Mouse (Mus musculus): ENCODE measurements at regions not wholly inside any gene's neighbourhood (a gene's known extent, or its start where the extent isn't known, plus 50 kb on each side); places are given as distances from the start of the nearest gene placed in this dataset.

DNA sequence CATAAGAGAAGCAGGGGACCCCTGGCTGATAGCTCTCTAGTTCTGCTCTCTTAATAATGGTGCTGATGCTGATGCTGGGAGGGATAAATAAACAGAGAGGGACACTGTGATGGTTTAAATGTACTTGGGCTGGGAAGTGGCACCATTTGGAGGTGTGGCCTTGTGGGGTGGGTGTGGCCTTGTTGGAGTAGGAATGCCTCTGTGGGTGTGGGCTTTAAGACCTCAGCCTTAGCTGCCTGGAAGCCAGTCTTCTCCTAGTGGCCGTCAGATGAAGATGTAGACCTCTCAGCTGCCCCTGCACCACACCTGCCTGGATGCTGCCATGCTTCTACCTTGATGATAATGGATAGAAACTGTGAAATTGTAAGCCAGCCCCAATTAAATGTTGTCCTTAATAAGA, 765.0 kb upstream of the Car8 start:
- 88% methylated on average over 1 of the region's 1 CpGs for WGBS
- ATAC-seq (ENCODE audit: insufficient read depth, low FRiP score, low TSS enrichment) (no peak), DNase-seq (ENCODE audit: low spot score) (no peak)
- Histone ChIP-seq H3K4me2 (ENCODE audit: low read depth) (no peak overlapping the region), H3K27me3 (ENCODE audit: control insufficient read depth, insufficient read depth, low read length) (no peaks in the 10 kb centered on the region), H3K27ac (ENCODE audit: low read depth, low read length) (no peak overlapping the region), H3K9ac (ENCODE audit: low read length) (no peak overlapping the region), H3K36me3 (ENCODE audit: control insufficient read depth, insufficient read depth, low read length) (no peaks in the 10 kb centered on the region), H3K9me3 (ENCODE audit: control insufficient read depth, low read length) (no peaks in the 10 kb centered on the region), H3K4me1 (ENCODE audit: control insufficient read depth, insufficient read depth, low read length) (peaks cover 10% of the 10 kb centered on the region; the same call in 1 of the 2 replicates), H3K4me3 (ENCODE audit: low read depth, low read length) (no peak overlapping the region)

DNA sequence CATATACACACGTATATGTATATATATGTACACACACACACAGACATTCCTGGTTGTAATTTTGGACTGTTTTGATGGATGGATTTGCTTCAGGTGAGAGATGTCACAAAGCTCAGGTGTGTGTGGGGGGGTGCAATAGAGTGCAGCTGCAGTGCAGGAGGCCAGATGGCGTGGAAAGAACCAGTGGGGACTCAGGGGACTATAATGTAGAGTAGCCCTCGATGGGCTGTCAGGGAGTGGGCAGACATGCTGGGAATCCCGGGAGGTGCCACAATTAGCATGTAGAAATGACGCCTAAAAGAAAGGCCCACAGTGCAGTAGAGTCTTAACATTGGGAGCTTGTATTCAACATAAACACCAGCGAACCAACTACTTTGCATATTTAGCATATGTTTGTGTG, 763.5 kb upstream of the Car8 start:
- no peak overlapping the region for H3K27ac ChIP-seq (ENCODE audit: low read depth, low read length)
- no peak overlapping the region for H3K4me2 ChIP-seq (ENCODE audit: low read depth)
- ATAC-seq (ENCODE audit: insufficient read depth, low FRiP score, low TSS enrichment): no peak

DNA sequence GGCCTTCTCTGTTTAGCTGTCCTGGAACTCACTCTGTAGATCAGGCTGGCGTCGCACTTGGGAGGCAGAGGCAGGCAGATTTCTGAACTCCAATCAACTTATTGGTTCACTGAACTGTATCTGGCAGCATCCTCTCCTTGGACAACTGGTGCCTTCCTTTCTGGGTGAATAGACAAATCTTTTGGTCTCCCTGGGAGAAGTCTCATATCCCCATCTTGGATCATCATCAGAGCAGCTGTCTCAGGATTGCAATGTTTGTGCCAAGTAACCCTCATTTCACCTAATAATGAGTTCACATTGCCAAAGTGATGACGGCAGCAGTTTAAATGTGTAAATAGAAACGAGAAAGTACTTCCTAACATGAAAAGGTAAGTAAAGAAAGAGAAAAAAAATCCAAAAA, 759.8 kb upstream of the Car8 start:
- H3K4me2 ChIP-seq (ENCODE audit: low read depth): no peak overlapping the region

More for the DNA sequence above, 763.5 kb upstream of the Car8 start:
- WGBS: 66% methylated on average over 6 of the region's 6 CpGs
- H3K4me1 ChIP-seq (ENCODE audit: control insufficient read depth, insufficient read depth, low read length): peaks cover 10% of the 10 kb centered on the region; the same call in 1 of the 2 replicates
- H3K36me3 ChIP-seq (ENCODE audit: control insufficient read depth, insufficient read depth, low read length): no peaks in the 10 kb centered on the region
- DNase-seq (ENCODE audit: low spot score): no peak
- no peaks in the 10 kb centered on the region for H3K27me3 ChIP-seq (ENCODE audit: control insufficient read depth, insufficient read depth, low read length)
- H3K4me3 ChIP-seq (ENCODE audit: low read depth, low read length): no peak overlapping the region
- no peaks in the 10 kb centered on the region for H3K9me3 ChIP-seq (ENCODE audit: control insufficient read depth, low read length)
- H3K9ac ChIP-seq (ENCODE audit: low read length): no peak overlapping the region

DNA sequence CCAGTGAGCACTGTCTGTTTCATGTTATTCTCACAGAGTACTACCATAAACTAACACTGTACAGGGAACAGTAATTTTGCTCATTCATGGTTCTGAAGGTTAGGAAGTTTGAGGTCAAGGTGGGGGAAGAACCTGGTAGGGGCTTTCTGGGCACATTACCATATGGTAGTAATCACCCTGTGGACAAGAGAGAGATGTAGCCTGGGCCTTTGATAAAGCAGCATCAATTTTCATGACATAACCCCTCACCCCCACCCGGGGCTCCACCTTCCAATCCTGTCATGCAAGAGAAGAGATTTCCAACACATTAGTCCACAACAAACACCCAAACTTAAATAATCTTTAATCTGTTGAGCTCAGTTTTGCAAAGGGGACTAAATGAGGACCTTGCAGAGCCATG, 753.3 kb upstream of the Car8 start:
- Histone ChIP-seq H3K36me3 (ENCODE audit: control insufficient read depth, insufficient read depth, low read length) (no peaks in the 10 kb centered on the region), H3K9me3 (ENCODE audit: control insufficient read depth, low read length) (no peaks in the 10 kb centered on the region), H3K4me3 (ENCODE audit: low read depth, low read length) (no peak overlapping the region), H3K27ac (ENCODE audit: low read depth, low read length) (no peak overlapping the region), H3K4me2 (ENCODE audit: low read depth) (no peak overlapping the region), H3K27me3 (ENCODE audit: control insufficient read depth, insufficient read depth, low read length) (no peaks in the 10 kb centered on the region), H3K4me1 (ENCODE audit: control insufficient read depth, insufficient read depth, low read length) (peaks cover 19% of the 10 kb centered on the region), H3K9ac (ENCODE audit: low read length) (no peak overlapping the region)
- DNase-seq (ENCODE audit: low spot score): no peak
- no peak for ATAC-seq (ENCODE audit: insufficient read depth, low FRiP score, low TSS enrichment)
- 78% methylated on average over 1 of the region's 1 CpGs for WGBS

More for the DNA sequence above, 759.8 kb upstream of the Car8 start:
- Histone ChIP-seq H3K27ac (ENCODE audit: low read depth, low read length) (no peak overlapping the region), H3K4me3 (ENCODE audit: low read depth, low read length) (no peak overlapping the region), H3K9me3 (ENCODE audit: control insufficient read depth, low read length) (no peaks in the 10 kb centered on the region), H3K9ac (ENCODE audit: low read length) (no peak overlapping the region), H3K4me1 (ENCODE audit: control insufficient read depth, insufficient read depth, low read length) (0 out of 2 replicates have a peak, but pooled peaks cover 5% of the 10 kb centered on the region), H3K27me3 (ENCODE audit: control insufficient read depth, insufficient read depth, low read length) (no peaks in the 10 kb centered on the region), H3K36me3 (ENCODE audit: control insufficient read depth, insufficient read depth, low read length) (no peaks in the 10 kb centered on the region)
- WGBS: 94% methylated on average over 4 of the region's 4 CpGs
- ATAC-seq (ENCODE audit: insufficient read depth, low FRiP score, low TSS enrichment) (no peak), DNase-seq (ENCODE audit: low spot score) (no peak)

DNA sequence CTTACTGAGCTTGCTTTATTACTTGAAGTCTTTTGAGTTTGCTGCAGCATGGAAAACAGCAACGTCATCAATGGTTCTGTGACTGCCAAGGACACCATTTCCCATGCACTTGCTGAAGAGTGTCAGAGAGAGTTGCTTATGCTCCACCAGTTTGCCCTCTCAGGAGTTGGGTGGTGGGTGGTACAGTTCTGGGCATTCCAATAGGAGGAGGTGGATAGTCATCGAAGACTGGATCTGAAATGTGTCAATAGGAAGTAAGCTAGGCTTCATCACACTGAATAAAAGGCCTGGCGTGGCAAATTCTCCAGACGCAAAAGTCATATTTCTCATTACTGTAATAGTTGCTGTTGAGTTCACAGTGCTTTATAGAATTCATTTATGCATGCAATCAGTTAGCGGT, 751.7 kb upstream of the Car8 start:
- H3K4me2 ChIP-seq (ENCODE audit: low read depth): no peak overlapping the region
- 84% methylated on average over 5 of the region's 5 CpGs for WGBS
- H3K4me1 ChIP-seq (ENCODE audit: control insufficient read depth, insufficient read depth, low read length): peaks cover 28% of the 10 kb centered on the region
- no peaks in the 10 kb centered on the region for H3K9me3 ChIP-seq (ENCODE audit: control insufficient read depth, low read length)
- no peak overlapping the region for H3K9ac ChIP-seq (ENCODE audit: low read length)
- no peak overlapping the region for H3K27ac ChIP-seq (ENCODE audit: low read depth, low read length)
- H3K27me3 ChIP-seq (ENCODE audit: control insufficient read depth, insufficient read depth, low read length): no peaks in the 10 kb centered on the region
- H3K36me3 ChIP-seq (ENCODE audit: control insufficient read depth, insufficient read depth, low read length): no peaks in the 10 kb centered on the region
- H3K4me3 ChIP-seq (ENCODE audit: low read depth, low read length): no peak overlapping the region
- DNase-seq (ENCODE audit: low spot score) (no peak), ATAC-seq (ENCODE audit: insufficient read depth, low FRiP score, low TSS enrichment) (no peak)

DNA sequence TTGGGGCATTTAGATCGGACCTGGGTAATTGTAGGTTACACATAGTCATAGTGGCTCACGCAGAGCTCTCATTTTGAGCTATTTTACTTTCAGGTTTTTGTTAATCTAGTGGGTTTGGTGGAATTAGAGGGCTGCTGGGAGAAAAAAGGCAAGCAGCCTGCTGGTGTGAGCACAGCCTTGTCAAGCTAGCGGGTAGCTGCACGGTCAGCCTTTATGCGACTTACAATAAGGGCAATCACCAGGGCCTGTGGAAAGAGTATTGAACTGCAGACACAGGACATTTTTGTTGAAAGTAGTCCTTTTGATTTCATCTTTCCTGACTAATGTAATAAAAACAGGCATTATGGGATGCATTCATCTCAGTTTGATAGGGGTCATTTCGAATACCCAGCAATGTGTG, 750.8 kb upstream of the Car8 start:
- Histone ChIP-seq H3K9ac (ENCODE audit: low read length) (no peak overlapping the region), H3K4me2 (ENCODE audit: low read depth) (no peak overlapping the region), H3K4me3 (ENCODE audit: low read depth, low read length) (no peak overlapping the region), H3K27me3 (ENCODE audit: control insufficient read depth, insufficient read depth, low read length) (no peaks in the 10 kb centered on the region), H3K36me3 (ENCODE audit: control insufficient read depth, insufficient read depth, low read length) (no peaks in the 10 kb centered on the region), H3K9me3 (ENCODE audit: control insufficient read depth, low read length) (no peaks in the 10 kb centered on the region), H3K4me1 (ENCODE audit: control insufficient read depth, insufficient read depth, low read length) (peaks cover 28% of the 10 kb centered on the region), H3K27ac (ENCODE audit: low read depth, low read length) (no peak overlapping the region)
- DNase-seq (ENCODE audit: low spot score): no peak
- ATAC-seq (ENCODE audit: insufficient read depth, low FRiP score, low TSS enrichment): no peak
- WGBS: 67% methylated on average over 6 of the region's 6 CpGs

DNA sequence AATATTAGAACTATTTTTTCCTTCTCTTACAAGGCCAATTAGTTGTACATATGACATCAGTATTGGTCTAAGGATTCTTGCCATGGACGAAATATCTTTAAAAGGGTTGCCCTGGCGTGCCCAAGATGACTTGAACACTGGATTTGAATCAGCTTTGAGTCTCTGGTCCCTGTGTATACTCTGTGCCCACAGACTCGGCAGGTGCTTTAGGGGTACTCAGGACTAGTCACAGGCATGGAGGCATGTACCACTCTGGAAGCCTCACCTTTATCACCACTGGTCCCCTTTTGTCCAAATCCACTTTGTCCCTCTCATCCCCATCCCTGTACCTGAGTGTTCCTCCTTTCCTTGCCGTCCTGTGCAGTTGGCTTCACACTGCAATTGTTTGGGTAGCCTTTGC, 750.3 kb upstream of the Car8 start:
- Histone ChIP-seq H3K4me2 (ENCODE audit: low read depth) (no peak overlapping the region), H3K36me3 (ENCODE audit: control insufficient read depth, insufficient read depth, low read length) (no peaks in the 10 kb centered on the region), H3K9ac (ENCODE audit: low read length) (no peak overlapping the region), H3K9me3 (ENCODE audit: control insufficient read depth, low read length) (no peaks in the 10 kb centered on the region), H3K27ac (ENCODE audit: low read depth, low read length) (no peak overlapping the region), H3K4me1 (ENCODE audit: control insufficient read depth, insufficient read depth, low read length) (peaks cover 28% of the 10 kb centered on the region), H3K4me3 (ENCODE audit: low read depth, low read length) (no peak overlapping the region), H3K27me3 (ENCODE audit: control insufficient read depth, insufficient read depth, low read length) (no peaks in the 10 kb centered on the region)
- no peak for ATAC-seq (ENCODE audit: insufficient read depth, low FRiP score, low TSS enrichment)
- WGBS: 84% methylated on average over 4 of the region's 4 CpGs
- DNase-seq (ENCODE audit: low spot score): no peak

DNA sequence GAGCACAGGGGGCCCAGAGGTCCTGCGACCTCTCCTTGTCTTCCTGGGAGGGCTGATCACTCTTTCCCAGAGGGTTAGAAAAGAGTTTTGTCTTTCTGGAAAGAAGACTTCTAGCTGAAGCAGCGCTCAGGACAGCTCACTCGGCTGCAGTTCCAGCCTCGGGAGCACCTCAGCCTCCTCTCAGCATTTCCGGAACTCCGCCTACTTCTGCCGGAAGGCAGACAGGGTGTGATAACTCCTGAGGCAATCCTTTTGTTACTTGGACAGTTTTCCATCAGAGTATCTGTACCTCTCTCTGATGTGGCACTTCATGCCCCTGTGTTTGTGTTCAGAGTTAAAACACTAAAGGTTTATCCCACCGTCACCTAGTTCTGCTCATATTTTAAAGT, 749.5 kb upstream of the Car8 start:
- Histone ChIP-seq H3K27me3 (ENCODE audit: control insufficient read depth, insufficient read depth, low read length) (no peaks in the 10 kb centered on the region), H3K36me3 (ENCODE audit: control insufficient read depth, insufficient read depth, low read length) (no peaks in the 10 kb centered on the region), H3K4me2 (ENCODE audit: low read depth) (no peak overlapping the region), H3K9ac (ENCODE audit: low read length) (no peak overlapping the region), H3K27ac (ENCODE audit: low read depth, low read length) (no peak overlapping the region), H3K4me3 (ENCODE audit: low read depth, low read length) (no peak overlapping the region), H3K9me3 (ENCODE audit: control insufficient read depth, low read length) (no peaks in the 10 kb centered on the region), H3K4me1 (ENCODE audit: control insufficient read depth, insufficient read depth, low read length) (peaks cover 28% of the 10 kb centered on the region)
- 41% methylated on average over 8 of the region's 8 CpGs for WGBS
- no peak for DNase-seq (ENCODE audit: low spot score)
- no peak for ATAC-seq (ENCODE audit: insufficient read depth, low FRiP score, low TSS enrichment)

DNA sequence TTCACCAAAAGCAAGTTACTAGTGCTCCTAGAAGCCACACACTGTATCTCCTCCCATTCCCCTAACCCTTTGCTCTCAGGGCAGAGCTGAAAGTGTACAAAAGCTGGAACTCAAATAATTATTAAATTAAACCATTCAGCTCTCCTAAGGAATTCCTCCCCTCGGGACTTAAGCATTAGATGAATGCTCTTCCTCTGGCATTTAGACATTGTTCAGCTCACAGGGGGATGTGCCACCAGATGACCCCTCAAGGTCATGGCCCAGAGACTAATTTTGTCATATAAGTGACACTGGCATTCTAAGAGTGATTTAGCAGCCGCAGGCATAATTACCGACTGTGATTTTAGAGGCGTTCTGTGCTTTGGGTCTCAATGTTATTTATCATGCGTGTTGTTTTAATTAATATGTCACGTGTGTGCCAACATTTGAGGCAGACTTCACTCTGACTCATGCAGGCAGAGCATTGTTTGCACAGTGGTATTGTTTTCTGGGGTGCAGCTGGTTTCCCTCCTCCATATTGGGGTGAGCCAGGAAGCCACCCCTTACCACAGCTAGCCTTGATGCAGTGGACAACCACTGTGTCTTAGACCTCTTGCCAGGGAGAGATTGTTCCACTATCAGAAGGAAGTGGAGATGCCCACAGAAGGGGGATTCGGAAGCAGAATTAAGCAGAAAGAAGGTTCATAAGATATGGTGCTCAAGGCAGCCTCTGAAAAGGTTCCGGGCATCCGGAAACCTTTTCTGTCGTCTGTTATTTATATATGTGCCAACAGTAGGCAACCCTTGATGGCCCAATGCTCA, 748.9 kb upstream of the Car8 start:
- H3K27ac ChIP-seq (ENCODE audit: low read depth, low read length): no peak overlapping the region
- H3K36me3 ChIP-seq (ENCODE audit: control insufficient read depth, insufficient read depth, low read length): no peaks in the 10 kb centered on the region
- H3K9ac ChIP-seq (ENCODE audit: low read length): no peak overlapping the region
- no peak overlapping the region for H3K4me2 ChIP-seq (ENCODE audit: low read depth)
- H3K9me3 ChIP-seq (ENCODE audit: control insufficient read depth, low read length): no peaks in the 10 kb centered on the region
- ATAC-seq (ENCODE audit: insufficient read depth, low FRiP score, low TSS enrichment) (no peak), DNase-seq (ENCODE audit: low spot score) (no peak)
- H3K4me1 ChIP-seq (ENCODE audit: control insufficient read depth, insufficient read depth, low read length): peaks cover 28% of the 10 kb centered on the region
- no peaks in the 10 kb centered on the region for H3K27me3 ChIP-seq (ENCODE audit: control insufficient read depth, insufficient read depth, low read length)
- no peak overlapping the region for H3K4me3 ChIP-seq (ENCODE audit: low read depth, low read length)
- WGBS: 31% methylated on average over 10 of the region's 10 CpGs

Data from neural tube, embryonic 11.5 days (tissue).